Mouse (Mus musculus): ENCODE measurements at regions not wholly inside any gene's neighbourhood (a gene's known extent, or its start where the extent isn't known, plus 50 kb on each side); places are given as distances from the start of the nearest gene placed in this dataset.
"Not testable (repeated sequence)": the region's sequence is repeated elsewhere in the genome, so short reads cannot be mapped to it uniquely, and the experiment has no call there.

DNA sequence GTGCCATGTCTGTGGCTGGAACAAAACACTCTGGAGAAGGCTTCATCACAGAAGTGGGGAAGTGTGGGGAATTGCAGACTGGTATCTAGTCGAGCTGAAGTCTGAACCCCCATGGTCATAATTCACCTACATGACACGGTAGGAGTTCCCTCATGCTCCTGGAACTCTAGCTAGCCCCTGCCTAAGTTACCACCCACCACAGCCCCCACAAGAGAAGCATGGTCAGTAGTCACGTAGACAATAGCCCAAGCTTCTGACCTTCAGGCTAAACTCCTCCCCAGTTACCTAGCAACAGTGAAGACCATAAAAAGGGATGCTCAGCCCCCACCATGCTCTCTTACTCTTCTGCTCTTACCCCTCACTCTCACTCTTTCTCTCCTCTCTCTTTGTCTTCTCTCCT is 143.8 kb upstream of the Gm17728 start:
- DNase-seq = not testable (repeated sequence)

DNA sequence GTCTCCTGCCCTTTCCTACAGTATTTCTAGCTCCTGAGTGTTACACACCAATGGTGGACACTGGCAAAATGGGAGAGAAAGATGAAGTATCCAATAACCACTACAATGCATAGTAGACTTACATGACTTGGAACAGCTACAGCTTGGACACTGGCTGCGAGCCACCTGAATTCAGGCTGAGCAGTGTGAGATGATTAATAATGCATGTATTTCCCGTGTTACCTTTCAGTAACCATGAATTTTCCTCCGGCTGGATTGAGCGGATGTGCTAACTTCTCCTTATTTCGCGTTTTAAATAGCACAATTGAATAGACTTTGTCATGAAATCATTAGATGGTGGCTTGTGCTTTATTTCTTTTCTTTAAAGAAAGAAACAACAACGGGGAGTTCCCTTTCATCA is 142.4 kb upstream of the Gm17728 start:
- no peak for DNase-seq

DNA sequence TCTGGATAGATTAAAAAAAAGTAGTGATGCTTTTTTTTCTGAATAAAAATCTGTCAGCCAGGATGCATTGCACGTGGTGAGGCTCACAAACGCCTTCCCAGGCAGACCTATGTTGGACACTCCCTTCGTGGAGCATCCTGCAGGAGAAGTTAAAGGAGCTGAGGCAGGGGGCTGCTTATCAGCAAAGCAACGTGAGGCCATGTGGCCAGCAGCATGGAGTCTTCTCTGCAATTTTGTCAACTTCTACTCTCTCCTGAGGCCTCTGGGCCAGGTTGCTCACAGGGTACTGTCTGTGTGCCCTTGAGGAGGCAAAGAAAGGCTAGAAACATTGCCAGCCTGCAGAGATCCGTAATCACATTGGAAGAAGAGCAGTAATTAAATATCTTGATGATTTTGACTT is 140.0 kb upstream of the Gm17728 start:
- DNase-seq = no peak

DNA sequence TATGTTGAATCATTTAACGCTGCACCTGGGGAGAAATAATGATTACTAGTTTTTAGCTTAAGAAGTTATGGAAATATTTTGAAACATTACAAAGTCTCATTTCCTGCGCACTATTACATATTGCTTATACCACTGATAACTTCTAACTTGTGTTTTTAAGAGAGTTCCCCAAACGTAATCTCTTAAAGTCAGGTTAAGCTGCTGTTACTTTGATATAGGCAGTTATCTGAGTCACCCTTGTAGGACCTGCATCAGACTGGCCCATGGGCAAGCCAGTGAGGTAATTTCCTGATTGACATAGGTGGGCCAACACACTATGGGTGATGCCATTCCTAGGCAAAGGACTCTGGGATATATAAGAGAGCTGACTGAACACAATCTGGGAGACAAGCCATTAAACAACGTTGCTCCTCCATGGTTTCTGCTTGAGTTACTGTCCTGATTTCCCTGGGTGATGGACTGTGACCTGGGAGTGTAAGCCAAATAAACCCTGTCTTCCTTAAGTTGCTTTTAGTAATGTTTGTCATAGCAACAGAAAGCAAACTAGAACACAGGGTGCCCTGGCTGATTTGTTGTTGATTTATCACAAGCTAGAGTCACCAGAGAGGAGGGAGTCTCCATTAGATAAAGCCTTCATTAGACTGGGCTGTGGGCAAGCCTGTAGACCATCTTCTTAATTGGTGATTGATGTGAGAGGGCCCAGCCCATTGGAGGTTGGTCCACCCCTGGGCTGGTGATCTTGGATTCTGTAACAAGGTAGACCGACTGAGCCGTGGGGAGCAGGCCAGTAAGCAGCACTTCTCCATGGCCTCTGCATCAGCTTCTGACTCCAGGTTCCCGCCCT is 139.3 kb upstream of the Gm17728 start:
- no peak for DNase-seq

DNA sequence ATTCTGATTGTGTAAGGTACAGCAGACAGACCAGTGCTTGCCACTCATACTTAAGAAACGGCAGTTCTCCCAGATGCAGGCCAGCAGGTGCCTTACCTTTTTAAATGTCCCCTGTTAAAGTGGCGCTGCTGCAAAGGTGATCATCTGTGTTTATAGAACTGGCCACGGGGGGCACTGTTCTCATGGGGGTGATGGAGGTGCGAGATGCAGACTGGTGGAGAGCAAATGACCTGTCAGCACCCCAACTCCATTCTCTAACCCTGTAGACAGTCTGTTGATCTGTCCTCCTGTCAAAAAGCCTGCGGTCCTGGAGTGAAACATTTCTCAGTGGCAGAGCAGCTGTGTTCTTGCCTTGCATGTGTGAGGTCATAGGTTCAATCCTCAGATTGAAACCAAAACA is 135.4 kb upstream of the Gm17728 start:
- DNase-seq = no peak

DNA sequence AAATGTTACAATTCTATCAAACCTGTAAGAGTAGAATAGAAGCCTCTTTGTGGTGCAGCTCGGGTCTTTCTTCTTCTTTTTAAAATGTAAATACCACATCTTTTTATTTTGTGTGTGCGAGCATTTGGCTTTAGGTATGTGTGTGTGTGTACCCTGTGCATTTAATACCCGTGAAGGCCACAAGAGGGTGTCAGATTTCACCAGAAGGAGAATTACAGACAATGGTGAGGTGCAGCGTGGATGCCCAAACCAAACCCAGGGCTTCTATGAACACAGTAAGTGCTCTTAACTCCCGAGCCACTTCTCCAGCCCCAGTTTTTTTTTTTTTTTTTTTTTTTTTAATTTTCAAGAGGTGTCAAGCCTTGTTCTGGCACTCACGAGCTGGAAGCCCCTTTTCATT is 135.0 kb upstream of the Gm17728 start:
- no peak for DNase-seq

DNA sequence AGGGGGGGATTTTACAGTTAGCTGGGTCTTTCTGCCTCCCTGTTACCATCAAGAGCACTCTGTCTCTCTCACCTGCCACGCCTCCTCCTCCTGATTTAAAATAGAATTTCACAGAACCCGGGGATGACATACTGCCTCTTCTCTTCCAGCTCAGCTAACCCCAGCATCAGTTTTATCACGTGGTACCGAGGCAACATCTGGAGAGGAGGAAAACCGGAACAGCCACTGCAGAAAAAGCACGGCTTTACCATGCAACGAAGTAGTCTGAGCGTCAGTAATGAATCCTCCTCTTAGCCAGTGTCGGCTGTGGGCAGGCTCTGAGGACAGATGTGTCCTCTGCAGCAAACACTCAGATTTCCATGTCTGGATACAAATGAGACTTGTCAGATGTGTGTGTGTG is 134.2 kb upstream of the Gm17728 start:
- no peak for DNase-seq

DNA sequence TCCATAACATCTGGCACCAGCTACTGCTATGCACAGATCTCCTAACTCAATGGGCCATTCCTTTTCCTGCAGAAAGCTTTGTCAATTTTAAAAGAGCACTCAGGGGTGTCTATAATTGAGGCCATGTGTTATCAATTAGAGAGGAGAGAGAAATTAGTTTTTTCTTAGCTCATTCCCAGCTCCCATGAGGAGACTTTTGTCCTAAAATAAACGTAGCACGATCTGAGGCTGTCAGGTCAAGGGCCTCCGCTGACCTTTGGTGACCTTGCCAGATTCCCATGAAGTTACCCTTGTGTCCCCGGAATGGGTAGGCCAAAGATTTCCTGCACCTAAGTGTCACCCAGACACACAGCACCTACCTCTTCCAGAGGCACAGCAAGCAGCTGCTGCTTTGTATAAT is 130.3 kb upstream of the Gm17728 start:
- DNase-seq = no peak

DNA sequence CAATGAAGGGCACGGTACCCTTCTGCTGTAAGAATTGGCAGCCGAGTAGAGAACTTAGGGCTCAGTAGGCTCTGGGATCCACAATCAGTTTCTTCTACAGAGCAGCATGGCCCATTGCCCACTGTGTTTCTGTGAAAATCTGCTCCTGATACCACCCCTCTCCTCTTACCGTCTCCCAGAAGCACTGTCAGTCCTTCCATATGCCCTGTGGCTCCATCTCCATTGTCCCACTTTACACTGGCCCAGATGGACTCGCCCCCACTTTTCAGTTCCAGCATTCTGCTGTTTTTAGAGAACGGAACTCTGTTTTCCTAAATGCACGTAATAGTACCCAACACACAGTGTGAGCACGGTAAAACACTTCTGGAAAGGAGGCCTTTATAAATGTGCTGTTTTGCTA is 129.6 kb upstream of the Gm17728 start:
- DNase-seq = no peak

DNA sequence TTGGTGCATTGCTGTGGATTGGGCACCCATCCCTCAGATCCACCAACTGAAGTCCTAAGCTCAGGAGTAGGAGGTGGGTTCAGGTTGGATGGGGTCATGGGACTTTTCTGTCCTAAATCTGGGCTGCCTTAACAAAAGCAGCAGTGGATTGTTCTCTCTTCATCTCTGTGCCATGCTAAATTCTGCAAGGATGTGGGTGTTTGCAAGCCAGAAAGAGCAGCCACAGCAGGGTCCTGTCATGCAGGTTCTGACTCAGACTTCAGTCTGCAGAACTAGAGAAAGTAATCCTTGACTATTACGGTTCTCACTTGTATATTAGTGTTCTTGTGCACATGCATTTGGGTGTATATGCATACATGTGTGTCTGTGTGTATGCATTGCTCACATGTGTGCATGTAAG is 125.5 kb upstream of the Gm17728 start:
- no peak for DNase-seq

DNA sequence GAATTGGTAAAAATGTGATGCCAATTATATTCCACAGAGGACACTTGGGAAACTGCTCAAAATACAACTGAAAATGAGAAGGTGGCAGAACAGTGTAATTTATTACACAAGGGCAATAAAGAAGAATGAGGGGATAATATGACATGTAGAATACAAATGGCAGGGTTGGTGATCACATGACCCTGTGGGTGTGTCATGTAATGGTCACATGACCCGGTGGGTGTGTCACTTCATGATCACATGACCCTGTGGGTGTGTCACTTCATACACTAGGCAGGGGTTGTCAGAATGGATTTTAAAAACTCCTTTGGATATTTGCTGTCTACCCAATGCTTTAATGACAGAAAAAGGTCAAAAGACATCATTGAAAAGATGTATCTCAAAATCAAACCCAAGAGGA is 123.6 kb upstream of the Gm17728 start:
- no peak for DNase-seq

DNA sequence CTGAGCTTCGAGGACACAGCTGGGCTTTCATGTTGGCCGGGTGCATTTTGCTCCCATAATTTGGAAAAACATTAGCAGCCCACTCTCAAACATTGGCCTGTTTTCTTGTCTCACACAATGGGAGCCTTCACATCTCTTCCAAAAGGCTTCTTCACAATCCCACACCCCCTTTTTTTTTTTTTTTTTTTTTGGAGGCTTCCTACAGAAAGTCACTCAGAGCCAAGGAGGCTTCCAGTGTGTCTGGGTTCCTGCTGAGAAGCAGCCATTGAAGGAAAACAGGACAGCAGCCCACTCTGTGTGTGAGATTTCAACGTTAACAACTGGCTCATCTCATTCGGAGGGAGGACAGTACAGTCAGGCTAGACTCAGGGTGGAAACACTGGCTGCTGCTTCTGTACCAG is 120.8 kb upstream of the Gm17728 start:
- no peak for DNase-seq

DNA sequence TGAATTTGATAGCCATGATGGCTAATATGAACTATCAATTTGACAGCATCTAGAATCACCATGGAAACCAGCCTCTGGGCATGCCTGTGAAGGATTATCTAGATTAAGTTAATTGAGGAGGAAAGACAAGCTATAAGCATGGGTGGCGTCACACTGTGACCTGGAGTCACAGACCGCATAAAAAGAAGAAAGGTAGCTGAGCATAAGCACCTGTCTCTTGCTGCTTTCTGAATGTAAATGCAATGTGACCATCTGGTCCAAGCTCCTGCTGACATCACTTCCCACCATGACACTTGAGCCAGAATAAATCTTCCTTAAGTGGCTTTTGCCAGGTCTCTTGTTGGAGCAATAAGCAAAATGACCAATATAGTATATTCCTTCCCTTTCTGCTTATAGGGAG is 113.4 kb upstream of the Gm17728 start:
- DNase-seq = no peak

DNA sequence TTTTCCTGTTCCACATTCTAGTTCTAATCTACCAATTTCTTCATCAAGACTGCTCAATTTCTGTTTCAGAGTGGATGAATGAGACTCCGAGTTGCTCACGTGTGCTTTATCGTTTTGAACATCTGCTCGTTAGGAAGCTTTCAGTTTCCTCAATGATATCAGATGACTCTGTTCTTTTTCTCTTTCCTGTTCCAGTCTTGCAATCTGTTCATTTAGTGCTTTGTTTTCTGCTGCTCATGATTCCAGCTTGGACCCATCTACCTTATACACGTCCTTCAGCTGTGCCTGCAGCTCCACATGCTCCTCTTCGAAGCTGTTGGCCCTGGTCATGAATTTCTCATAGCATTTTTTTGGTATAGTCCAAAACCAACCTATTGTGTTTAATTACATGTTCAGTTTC is 99.1 kb upstream of the Gm17728 start:
- DNase-seq = no peak

DNA sequence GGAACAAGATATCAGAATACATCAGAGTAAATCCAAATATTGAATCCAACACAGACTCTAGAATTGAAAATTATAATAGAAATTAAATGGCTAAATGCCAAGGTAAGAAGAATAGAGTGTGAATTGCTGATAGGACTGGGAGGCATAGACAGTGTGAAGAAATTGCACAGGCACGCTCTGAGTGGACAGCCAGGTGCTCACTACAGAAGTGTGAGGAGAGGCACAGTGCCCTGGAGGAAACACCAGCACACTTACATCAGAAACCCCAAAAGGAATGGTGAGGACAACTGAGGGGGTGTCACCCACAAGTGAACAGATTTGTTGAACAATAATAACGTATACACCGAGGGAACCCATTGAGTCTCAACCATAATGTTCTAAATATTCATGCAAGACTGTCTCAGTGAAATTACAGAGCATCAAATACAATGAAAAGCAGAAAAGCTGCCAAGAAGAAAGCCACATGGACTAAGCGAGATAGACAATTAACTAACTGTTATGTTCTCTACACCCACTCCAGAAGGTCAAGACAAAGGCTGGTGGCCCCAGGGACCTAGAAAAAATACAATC is 92.9 kb upstream of the Gm17728 start:
- DNase-seq = no peak

DNA sequence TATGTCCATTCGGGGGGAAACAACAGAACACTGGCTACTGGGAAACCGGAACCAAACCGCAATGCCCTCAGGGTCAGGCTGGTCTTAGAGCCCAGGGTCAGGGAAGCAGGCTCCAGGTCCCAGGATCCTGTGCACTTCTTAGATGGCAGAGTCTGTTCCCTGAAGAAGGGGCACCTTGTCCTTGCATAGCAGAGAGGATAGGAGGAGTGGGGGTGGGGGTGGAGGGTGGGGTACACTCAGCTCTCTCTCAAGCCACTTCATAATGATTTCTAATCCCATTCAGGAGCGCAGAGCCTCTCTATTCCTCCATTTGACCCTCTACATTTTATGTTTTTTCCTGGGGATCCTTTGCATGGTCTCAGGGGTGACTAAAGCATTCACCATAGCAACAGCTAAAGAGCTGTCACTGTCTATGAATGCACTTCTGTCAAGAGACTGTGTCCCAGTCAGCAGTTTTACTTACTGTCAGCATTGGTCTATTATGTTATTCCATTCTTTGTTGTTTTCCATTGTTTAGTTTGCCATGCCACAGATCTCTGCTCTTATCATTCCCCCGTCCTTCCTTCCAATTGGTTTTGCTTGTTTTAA is 64.2 kb upstream of the Gm17728 start:
- no peak for DNase-seq

Data from adrenal gland, postnatal 25 days (tissue).